Mouse (Mus musculus) layer of hippocampus, adult 18-20 months (tissue): ENCODE measurements around the gene Gm5726. TPM values are rescaled to one million over a fixed set of nuclear protein-coding genes. Genes with fewer than 3 reads are reported as not detected.
"Not testable (repeated sequence)": the region's sequence is repeated elsewhere in the genome, so short reads cannot be mapped to it uniquely, and the experiment has no call there.

Experiments
- DNase-seq, 2 experiments: peaks; one replicate each; pipeline ENCODE4 v3.0.0; 2022; ENCODE audit warnings: low spot score in 2 of 2
- long read RNA-seq: library from polyadenylated mRNA; stranded (forward); transcript quantifications from one replicate; pipeline ENCODE4 v2.0.0, GENCODE M21; 2021
- total RNA-seq, 2 experiments: library from RNA; stranded (reverse); gene quantifications; 2 replicates each; pipeline ENCODE4 v1.2.3; 2021

The Gm5726 gene
- total RNA-seq = not detected
- long read RNA-seq = 0 reads

DNA sequence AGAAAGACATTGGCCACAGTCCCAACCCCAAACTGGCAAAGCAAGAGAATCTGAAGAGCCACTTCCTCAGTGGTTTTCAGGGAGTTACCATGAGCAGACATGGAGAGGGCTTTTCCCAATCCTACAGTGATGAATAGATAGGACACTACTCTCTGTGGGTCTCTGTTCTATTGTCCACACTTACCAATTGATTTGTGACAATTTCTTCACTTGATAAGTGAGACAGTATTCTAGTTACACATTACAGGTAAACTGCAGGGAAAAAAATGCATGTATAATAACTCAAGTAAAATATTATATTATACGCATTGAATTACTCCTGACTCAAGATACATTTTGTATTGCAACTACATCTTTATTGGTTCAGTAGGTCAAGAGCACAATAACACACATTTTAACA is at the start of gene Gm5726:
Gene Gm5726, minus strand, starts transcription at position 101 of the 400 bp plus-strand sequence.
- not testable (repeated sequence) for DNase-seq

- not testable (repeated sequence) for DNase-seq
Measured at GRCm38 (mm10) chr7:20576141-20576540, 30.6 kb upstream of the Gm5726 start, which contains the start of gene Gm4141. Gene Gm4141, minus strand, starts transcription at chr7:20576241.

GRCm38 (mm10) chr7:20533537-20533936 is 12.0 kb downstream of the Gm5726 start, which contains the start of gene Vmn1r104:
Gene Vmn1r104, plus strand, starts transcription at chr7:20533837.
- DNase-seq = not testable (repeated sequence)

DNA sequence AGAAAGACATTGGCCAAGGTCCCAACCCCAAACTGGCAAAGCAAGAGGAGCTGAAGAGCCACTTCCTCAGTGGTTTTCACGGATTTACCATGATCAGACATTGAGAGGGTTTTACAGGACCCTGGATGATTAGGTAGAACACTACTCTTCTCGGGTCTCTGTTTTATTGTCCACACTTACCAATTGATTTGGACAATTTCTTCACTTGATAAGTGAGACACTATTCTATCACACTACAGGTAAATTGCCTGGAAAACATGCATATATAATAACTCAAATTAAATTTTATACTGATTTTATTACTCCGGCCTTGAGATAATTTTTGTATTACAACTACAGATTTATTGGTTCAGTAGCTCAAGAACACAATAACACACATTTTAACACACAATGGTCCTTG is 35.1 kb downstream of the Gm5726 start, which contains the start of gene Vmn1r103:
Gene Vmn1r103, minus strand, starts transcription at position 101 of the 400 bp plus-strand sequence.
- not testable (repeated sequence) for DNase-seq

Other genes starting within 250 kb of the Gm5726 start
- gene Gm4133, start 211.7 kb downstream of the Gm5726 start, total RNA-seq = not detected
- gene Gm5728, start 170.3 kb downstream of the Gm5726 start, total RNA-seq = not detected
- gene Vmn1r100, start 127.8 kb downstream of the Gm5726 start, total RNA-seq = not detected
- gene Vmn1r101, start 103.2 kb downstream of the Gm5726 start, total RNA-seq = not detected
- not detected for gene Gm10670, start 70.8 kb downstream of the Gm5726 start, total RNA-seq
- gene Vmn1r103, start 35.2 kb downstream of the Gm5726 start, total RNA-seq = not detected
- not detected for gene Vmn1r104, start 11.9 kb downstream of the Gm5726 start, total RNA-seq
- gene Gm4141, start 30.5 kb upstream of the Gm5726 start, total RNA-seq = not detected
- not detected for gene Gm4513, start 53.3 kb upstream of the Gm5726 start, total RNA-seq
- not detected for gene Vmn1r107, start 123.2 kb upstream of the Gm5726 start, total RNA-seq
- not detected for gene Vmn1r111, start 157.5 kb upstream of the Gm5726 start, total RNA-seq
- not detected for gene Gm10668, start 184.9 kb upstream of the Gm5726 start, total RNA-seq
- gene Vmn1r112, start 225.4 kb upstream of the Gm5726 start, total RNA-seq = not detected
- not detected for gene Vmn1r113, start 241.5 kb upstream of the Gm5726 start, total RNA-seq